Mouse (Mus musculus) limb, embryonic 13.5 days (tissue): ENCODE measurements around the gene 2700097O09Rik. TPM values are rescaled to one million over a fixed set of nuclear protein-coding genes. Genes with fewer than 3 reads are reported as not detected.

ENCODE experiments used
- ATAC-seq: fragments of 200-750 bp; cut with Nextera tagmentation; 2 replicates; pipeline ENCODE4 v1.8.0; 2017; ENCODE audit warnings: low read depth, moderate number of reproducible peaks, moderate TSS enrichment; ENCODE audit not compliant: low FRiP score
- H3K27ac ChIP-seq: fragments of 300-500 bp; sonication (generic); 2 replicates; pipeline ENCODE4 v1.5.1; 2015; ENCODE audit warnings: inconsistent platforms, mild to moderate bottlenecking, moderate library complexity
- H3K27me3 ChIP-seq: fragments of 300-500 bp; sonication (generic); 2 replicates; pipeline ENCODE4 v1.6.1; 2015; ENCODE audit warnings: mild to moderate bottlenecking, inconsistent platforms
- H3K36me3 ChIP-seq: fragments of 300-500 bp; sonication (generic); 2 replicates; pipeline ENCODE4 v1.6.1; 2015; ENCODE audit warnings: inconsistent platforms, mild to moderate bottlenecking, moderate library complexity
- H3K4me1 ChIP-seq: fragments of 300-500 bp; sonication (generic); 2 replicates; pipeline ENCODE4 v1.6.1; 2015; ENCODE audit warnings: inconsistent platforms
- H3K4me2 ChIP-seq: fragments of 300-500 bp; sonication (generic); replicated peaks from 2 replicates; pipeline ENCODE4 v1.6.1; 2015; ENCODE audit warnings: inconsistent platforms, mild to moderate bottlenecking, moderate library complexity
- H3K4me3 ChIP-seq: fragments of 300-500 bp; sonication (generic); 2 replicates; pipeline ENCODE4 v1.5.1; 2015; ENCODE audit warnings: moderate library complexity, mild to moderate bottlenecking, inconsistent platforms
- H3K9ac ChIP-seq: fragments of 300-500 bp; sonication (generic); 2 replicates; pipeline ENCODE4 v1.6.1; 2015; ENCODE audit warnings: mild to moderate bottlenecking, inconsistent platforms
- H3K9me3 ChIP-seq: fragments of 300-500 bp; sonication (generic); 2 replicates; pipeline ENCODE4 v1.6.1; 2016; ENCODE audit warnings: inconsistent platforms
- WGBS: fragments of 180-500 bp; shearing (Covaris S2); methylation state at CpG from one replicate; pipeline ENCODE4 v1.1.7; 2015; 5-methylcytosine and 5-hydroxymethylcytosine counted together
- polyA plus RNA-seq: library from polyadenylated mRNA; unstranded; fragments of >200 nt; fragmentation: Nextera tagmentation; extraction: Ambion mirVana; gene quantifications from 2 replicates; pipeline ENCODE4 v1.2.1, GENCODE M21; 2015

The 2700097O09Rik gene
- polyA plus RNA-seq, 1 experiment from 2014 or later, result 45.5 TPM

DNA sequence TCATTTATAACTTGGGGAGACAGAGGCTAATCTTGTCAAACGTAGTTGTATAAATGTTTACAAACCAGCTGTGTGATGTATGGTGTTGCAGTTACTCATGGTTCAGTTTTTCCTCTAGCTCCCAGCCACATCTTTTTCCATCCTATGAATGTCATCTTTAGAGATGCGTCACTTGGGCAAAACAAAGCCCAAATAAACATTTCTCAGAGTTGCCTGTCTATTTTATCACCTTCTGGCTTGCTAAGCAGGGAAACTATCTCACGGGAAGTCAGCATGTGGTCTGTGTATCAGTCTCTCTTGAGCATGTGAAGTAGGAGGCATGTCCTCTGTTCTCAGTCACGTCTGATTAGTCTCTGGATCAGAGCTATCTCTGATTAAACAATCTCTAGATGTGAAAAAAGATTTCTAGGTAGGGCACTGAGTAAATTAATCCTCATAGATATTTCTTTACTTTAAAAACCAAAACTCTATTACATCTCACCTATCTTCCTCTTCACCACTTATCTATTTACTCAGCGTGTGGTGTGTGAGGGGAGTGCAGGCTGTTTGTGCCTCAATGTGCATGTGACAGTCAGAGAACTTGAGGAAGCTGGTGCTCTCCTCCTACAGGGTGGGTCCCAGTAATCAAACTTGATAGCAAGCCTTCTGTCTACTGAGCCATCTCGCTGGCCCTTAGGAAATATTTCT lies 19.6 kb downstream of the 2700097O09Rik start:
- 86% methylated on average over 6 of the region's 6 CpGs for WGBS
- Histone ChIP-seq H3K27me3 (no peaks in the 10 kb centered on the region), H3K4me2 (no peak overlapping the region), H3K9ac (no peak overlapping the region), H3K27ac (no peak overlapping the region), H3K4me1 (no peaks in the 10 kb centered on the region), H3K9me3 (no peaks in the 10 kb centered on the region), H3K36me3 (peaks cover 22% of the 10 kb centered on the region), H3K4me3 (no peak overlapping the region)
- no peak for ATAC-seq

DNA sequence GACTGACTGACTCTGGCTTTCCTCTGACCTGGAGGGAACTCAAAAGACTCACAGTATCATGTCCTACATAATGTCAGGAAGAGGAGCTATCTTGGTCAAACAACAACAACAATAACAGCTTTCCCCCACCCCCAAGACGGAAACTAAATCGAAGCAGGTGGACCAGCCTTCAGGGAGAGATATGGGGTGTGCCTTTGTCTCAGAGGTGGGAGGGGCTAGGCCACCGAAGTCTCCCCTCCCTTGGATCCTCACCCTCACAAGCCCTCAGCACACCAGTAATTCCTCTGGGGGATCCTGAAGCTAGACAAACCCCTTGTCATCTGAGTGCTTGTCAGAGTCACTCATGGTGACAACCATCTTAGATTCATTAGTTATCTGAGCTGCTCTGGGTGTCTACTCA lies 20.1 kb downstream of the 2700097O09Rik start:
- no peaks in the 10 kb centered on the region for H3K4me1 ChIP-seq
- H3K9me3 ChIP-seq, result no peaks in the 10 kb centered on the region
- H3K27me3 ChIP-seq, result no peaks in the 10 kb centered on the region
- WGBS, result 81% methylated on average over 3 of the region's 3 CpGs
- H3K4me3 ChIP-seq, result no peak overlapping the region
- no peak overlapping the region for H3K4me2 ChIP-seq
- H3K36me3 ChIP-seq, result peaks cover 21% of the 10 kb centered on the region
- ATAC-seq, result no peak
- H3K9ac ChIP-seq, result no peak overlapping the region
- no peak overlapping the region for H3K27ac ChIP-seq

DNA sequence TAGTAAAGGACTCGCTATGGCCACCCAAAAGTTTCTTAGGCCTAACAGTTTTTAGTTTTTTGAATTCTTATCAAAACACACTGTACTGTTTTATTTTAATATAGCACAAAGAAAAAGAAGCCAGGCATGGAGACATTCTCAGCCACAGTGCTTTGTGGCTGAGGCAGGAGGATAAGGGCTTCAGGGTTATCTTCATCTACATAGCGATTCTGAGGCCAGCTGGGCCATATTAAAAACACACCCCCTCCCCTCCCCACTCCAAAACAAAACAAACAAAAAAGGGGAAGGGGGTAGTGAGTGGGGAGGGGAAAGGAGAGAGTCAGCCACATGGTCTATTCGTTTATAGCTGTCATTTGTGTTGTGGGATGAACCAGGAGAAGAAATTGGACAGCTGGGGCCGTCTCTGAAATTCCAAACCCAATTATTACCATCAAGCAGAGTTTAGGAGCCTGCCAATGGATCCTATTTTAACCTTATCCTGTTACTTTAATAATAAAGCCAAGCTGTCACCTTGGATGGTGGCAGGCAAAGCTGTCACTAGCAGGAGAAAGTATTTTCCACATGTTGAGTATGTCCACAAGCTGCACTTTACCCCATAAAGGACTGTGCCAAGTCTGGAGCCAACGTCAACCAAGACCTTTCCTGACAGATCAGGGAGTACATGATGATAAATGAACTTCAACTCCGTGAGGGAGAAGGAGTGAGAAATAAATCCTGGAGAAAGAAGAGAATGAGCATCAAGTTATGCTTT lies 20.9 kb downstream of the 2700097O09Rik start:
- H3K27me3 ChIP-seq, result no peaks in the 10 kb centered on the region
- H3K9ac ChIP-seq, result no peak overlapping the region
- ATAC-seq, result no peak
- no peak overlapping the region for H3K4me2 ChIP-seq
- WGBS, result 67% methylated on average over 6 of the region's 6 CpGs
- H3K36me3 ChIP-seq, result peaks cover 18% of the 10 kb centered on the region
- H3K27ac ChIP-seq, result no peak overlapping the region; the same call in 1 of the 2 replicates
- no peak overlapping the region for H3K4me3 ChIP-seq
- H3K9me3 ChIP-seq, result no peaks in the 10 kb centered on the region
- no peaks in the 10 kb centered on the region for H3K4me1 ChIP-seq

DNA sequence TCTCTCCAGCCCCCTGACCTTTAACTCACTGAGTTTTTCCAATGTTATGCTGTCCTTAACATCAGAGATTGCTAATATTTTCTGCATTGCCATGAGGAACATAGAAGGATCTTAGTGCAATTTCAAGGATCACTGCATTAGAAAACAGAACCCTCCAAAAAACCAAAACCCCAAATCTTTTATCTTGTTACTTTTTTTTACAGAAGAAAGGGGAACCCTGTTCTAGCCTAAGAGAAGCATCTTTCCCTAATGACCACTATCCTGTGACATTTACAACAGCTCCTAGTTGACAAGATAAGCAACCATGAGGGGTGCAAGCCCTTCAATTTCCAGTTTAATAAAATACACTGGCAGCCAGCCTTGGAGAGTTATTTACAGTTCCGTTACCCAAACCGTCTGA lies 23.2 kb downstream of the 2700097O09Rik start:
- WGBS, result 69% methylated on average over 2 of the region's 2 CpGs
- ATAC-seq, result no peak
- H3K9ac ChIP-seq, result no peak overlapping the region

DNA sequence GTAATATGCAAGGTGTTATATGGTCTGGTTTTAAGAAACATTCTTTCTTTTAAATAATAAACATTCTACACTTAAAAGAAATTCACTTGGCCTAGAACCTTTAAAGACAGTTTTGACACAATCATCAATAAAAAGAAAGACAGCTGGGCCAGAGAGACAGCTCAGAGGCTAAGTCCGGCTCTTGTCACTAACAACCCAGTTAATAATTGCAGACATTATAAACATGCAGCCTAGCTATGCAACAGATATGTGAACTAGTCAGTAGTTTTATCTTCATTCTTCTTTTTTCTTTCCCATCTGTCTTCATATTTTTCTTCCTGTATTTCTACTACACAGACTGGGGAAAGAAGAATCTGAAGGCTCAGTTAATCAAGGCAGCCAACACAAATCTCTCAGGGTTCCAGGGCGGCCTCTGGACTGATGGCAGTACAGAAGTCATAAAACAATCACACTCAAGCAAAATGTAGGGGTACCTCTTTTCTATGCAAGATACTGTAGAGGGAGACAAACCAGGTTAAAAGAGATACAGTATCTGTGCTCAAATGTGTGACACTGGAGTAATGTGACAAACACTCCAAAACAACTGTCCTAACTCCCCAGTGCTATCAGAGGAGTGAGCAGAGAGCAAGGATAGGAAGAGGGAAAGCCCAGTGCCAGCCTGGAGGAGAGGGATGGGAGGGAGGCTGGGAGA lies 25.2 kb downstream of the 2700097O09Rik start:
- Histone ChIP-seq H3K4me2 (no peak overlapping the region), H3K27ac (no peak overlapping the region), H3K9me3 (no peaks in the 10 kb centered on the region), H3K27me3 (no peaks in the 10 kb centered on the region), H3K4me1 (no peaks in the 10 kb centered on the region), H3K36me3 (peaks cover 21% of the 10 kb centered on the region), H3K9ac (no peak overlapping the region), H3K4me3 (no peak overlapping the region)
- no peak for ATAC-seq
- 66% methylated on average over 2 of the region's 2 CpGs for WGBS

More for the DNA sequence above, 23.2 kb downstream of the 2700097O09Rik start:
- H3K9me3 ChIP-seq, result no peaks in the 10 kb centered on the region
- H3K4me2 ChIP-seq, result no peak overlapping the region
- peaks cover 25% of the 10 kb centered on the region for H3K36me3 ChIP-seq
- H3K4me3 ChIP-seq, result no peak overlapping the region
- no peaks in the 10 kb centered on the region for H3K27me3 ChIP-seq
- H3K27ac ChIP-seq, result no peak overlapping the region
- H3K4me1 ChIP-seq, result no peaks in the 10 kb centered on the region

DNA sequence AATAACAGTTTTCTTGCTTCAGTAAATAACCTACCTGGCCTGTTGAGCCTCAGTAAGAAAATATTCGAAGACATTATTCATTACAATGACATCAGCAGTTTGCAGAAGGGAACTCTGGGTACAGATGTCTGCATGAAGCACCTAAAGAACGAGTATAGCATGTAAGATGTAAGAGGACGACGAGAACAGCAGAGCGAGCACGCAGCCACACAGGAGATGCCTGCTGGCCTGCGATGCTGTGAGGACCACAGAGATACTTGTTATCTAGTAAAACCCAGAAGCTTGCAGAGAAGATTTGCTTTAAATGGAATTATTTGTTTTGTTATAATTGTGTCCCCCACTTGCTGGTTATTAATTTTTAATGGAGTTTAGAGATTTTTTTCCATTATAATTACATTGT lies 26.6 kb downstream of the 2700097O09Rik start:
- no peaks in the 10 kb centered on the region for H3K27me3 ChIP-seq
- no peaks in the 10 kb centered on the region for H3K9me3 ChIP-seq
- H3K9ac ChIP-seq, result no peak overlapping the region
- no peak overlapping the region for H3K4me2 ChIP-seq
- no peaks in the 10 kb centered on the region for H3K4me1 ChIP-seq
- no peak for ATAC-seq
- H3K27ac ChIP-seq, result no peak overlapping the region
- H3K4me3 ChIP-seq, result no peak overlapping the region
- H3K36me3 ChIP-seq, result peaks cover 20% of the 10 kb centered on the region
- WGBS, result 90% methylated on average over 7 of the region's 7 CpGs

DNA sequence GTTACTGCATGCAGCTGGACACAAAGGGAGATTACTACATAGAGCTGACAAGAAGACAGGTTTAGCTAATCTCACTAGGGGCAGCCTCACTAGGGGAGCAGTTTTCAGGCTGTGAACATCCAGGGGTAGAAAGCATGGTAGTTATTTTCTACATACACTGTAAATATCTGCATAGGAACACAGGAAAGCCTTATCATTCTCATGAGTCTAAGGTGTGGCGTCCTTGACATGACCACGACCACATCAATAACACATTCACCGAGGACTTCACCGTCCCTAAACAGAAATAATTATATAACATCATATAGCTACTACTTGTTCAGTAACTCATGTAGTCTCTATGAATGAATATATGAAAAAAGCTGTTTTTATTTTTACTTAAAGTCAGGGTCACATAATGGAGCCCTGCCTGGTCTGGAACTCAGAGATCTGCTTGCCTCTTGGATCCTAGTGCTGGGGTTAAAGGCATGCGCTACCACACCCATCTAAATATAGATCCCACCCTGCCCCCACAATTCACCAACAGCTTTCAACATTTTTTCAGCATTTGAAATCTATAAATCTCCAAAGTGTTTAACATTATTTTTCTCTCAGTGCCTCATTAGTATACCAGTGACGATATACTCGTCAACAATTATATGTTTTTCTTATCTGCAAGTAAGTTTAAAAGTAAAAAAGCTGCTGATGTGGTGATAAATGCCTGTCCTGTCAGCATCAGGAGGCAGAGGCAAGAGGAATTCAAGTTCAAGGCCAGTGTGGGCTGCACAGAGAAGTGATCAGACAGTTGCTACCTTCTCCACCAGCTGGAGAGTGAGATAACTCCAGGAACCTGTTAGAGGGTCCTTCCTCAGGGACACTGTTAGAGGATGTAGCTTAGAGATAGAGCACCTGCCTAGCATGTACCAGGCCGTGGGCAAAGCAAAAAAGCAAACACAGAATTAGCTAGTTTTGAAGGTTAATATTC lies 28.4 kb downstream of the 2700097O09Rik start:
- H3K36me3 ChIP-seq, result peaks cover 25% of the 10 kb centered on the region
- H3K4me3 ChIP-seq, result no peak overlapping the region
- no peak for ATAC-seq
- 85% methylated on average over 8 of the region's 8 CpGs for WGBS
- peaks cover under 1% of the 10 kb centered on the region; the same call in 1 of the 2 replicates for H3K9me3 ChIP-seq
- no peak overlapping the region for H3K9ac ChIP-seq
- H3K27ac ChIP-seq, result no peak overlapping the region
- H3K4me2 ChIP-seq, result no peak overlapping the region
- no peaks in the 10 kb centered on the region for H3K4me1 ChIP-seq
- H3K27me3 ChIP-seq, result no peaks in the 10 kb centered on the region

DNA sequence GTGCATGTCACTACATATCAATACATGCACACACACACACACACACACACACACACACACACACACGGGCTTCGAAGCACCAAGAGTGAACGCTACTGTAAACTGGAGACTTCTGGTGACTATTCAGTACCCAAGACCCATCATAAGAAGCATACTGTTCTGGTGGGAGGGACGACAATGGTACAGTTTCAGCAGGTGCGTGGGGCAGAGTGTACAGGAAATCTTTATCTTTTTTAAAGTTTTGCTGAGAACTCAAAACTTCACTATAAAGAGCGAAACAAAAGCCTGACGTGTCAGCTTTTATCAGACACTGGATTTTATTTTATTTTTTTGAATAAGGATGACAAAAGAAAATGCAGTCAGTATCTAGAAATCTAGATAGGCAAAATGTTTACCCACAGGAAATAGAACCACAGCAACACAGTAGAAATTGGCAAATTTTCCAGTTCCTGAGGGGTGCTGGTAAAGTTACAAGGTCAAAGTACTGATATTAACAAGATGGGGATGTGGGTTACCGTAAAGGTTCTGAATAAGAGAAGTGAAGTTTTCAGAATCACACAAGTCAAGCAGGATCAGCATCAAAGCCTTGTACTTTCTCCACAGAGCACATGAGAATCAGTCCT lies 30.1 kb downstream of the 2700097O09Rik start:
- ATAC-seq, result no peak
- no peak overlapping the region for H3K27ac ChIP-seq
- 93% methylated on average over 8 of the region's 8 CpGs for WGBS
- no peaks in the 10 kb centered on the region for H3K4me1 ChIP-seq
- H3K27me3 ChIP-seq, result no peaks in the 10 kb centered on the region
- peaks cover 4% of the 10 kb centered on the region; the same call in 1 of the 2 replicates for H3K9me3 ChIP-seq
- no peak overlapping the region for H3K4me3 ChIP-seq
- peaks cover 36% of the 10 kb centered on the region for H3K36me3 ChIP-seq
- H3K4me2 ChIP-seq, result no peak overlapping the region
- H3K9ac ChIP-seq, result no peak overlapping the region

DNA sequence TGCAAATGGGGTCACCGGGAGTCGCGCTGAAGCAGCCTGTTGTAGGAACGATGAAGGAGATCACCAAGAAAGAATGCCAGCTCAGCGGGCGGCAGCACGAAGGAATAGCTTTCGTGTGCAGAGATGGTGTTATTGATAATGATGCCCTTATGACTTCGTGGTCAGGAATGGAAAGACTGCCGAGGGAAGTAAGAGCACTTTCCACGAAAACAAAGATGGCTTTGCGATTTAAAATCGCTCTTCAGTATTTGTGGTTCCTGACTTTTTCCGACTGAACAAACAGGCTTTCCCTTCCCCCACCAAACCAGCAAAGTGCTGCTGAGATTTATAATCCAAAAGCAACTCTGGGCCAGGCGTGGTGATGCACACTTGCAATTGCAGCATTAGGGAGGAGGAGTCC lies 38.9 kb downstream of the 2700097O09Rik start:
- Histone ChIP-seq H3K9ac (no peak overlapping the region), H3K4me1 (no peaks in the 10 kb centered on the region), H3K4me2 (no peak overlapping the region), H3K27ac (no peak overlapping the region), H3K9me3 (no peaks in the 10 kb centered on the region), H3K27me3 (no peaks in the 10 kb centered on the region), H3K36me3 (peaks cover 22% of the 10 kb centered on the region), H3K4me3 (no peak overlapping the region)
- no peak for ATAC-seq
- WGBS, result 64% methylated on average over 15 of the region's 15 CpGs

DNA sequence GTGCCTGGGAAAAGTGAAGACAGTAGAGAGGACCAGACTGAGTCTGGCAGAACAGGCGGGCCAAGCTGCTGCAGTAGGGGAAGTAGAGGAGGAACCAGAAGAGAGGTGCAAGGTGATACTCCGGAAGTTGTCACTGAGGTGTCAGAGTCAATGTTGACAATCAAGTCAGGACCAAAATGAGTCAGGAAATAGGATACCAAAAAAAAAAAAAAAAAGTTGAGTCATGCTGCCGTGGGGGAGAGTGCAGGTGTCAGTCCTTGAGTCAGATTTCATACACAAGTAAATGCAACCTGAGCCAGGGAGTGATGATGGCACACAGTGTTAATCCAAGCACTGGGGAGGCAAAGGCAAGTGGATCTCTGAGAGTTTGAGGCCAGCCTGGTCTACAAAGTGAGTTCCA lies 52.8 kb downstream of the 2700097O09Rik start:
- Histone ChIP-seq H3K27ac (no peak overlapping the region), H3K4me2 (no peak overlapping the region), H3K4me1 (no peaks in the 10 kb centered on the region), H3K36me3 (no peaks in the 10 kb centered on the region), H3K4me3 (no peak overlapping the region), H3K27me3 (no peaks in the 10 kb centered on the region), H3K9ac (no peak overlapping the region), H3K9me3 (no peaks in the 10 kb centered on the region)
- WGBS, result 30% methylated on average over 3 of the region's 3 CpGs
- ATAC-seq, result no peak

DNA sequence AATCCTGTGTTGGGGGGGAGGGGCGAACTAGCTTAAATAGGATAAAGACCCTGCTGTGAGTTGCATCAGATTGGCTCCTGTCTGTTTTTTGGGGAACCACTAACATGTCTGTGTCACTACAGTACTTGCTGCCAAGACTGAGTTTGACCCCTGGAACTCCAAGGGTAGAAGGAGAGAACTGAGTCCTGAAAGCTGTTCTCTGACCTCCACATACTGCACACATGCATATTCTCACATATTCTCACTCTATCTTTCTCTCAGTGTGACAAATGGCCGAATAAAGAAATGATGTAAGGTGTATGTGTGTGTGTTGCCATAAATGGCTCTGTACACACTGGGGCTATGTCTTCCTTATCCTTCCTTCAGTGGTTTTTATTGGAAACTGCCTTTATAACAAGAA lies 56.6 kb downstream of the 2700097O09Rik start:
- no peaks in the 10 kb centered on the region for H3K4me1 ChIP-seq
- H3K4me2 ChIP-seq, result no peak overlapping the region
- no peak overlapping the region for H3K9ac ChIP-seq
- no peaks in the 10 kb centered on the region for H3K9me3 ChIP-seq
- H3K36me3 ChIP-seq, result no peaks in the 10 kb centered on the region
- H3K4me3 ChIP-seq, result no peak overlapping the region
- no peak for ATAC-seq
- no peaks in the 10 kb centered on the region for H3K27me3 ChIP-seq
- WGBS, result 77% methylated on average over 2 of the region's 2 CpGs
- no peak overlapping the region for H3K27ac ChIP-seq
